Mouse (Mus musculus) C2C12 (cell line): ENCODE measurements around the gene Lrch1. TPM values are rescaled to one million over a fixed set of nuclear protein-coding genes. Genes with fewer than 3 reads are reported as not detected.

Source experiments
- H3K27me3 ChIP-seq: one replicate; pipeline ENCODE4 v1.6.1; 2011; ENCODE audit not compliant: control insufficient read depth, insufficient read depth, insufficient read length
- H3K36me3 ChIP-seq: one replicate; pipeline ENCODE4 v1.6.1; 2011; ENCODE audit not compliant: control insufficient read depth, insufficient read depth
- H3K4me3 ChIP-seq: one replicate; pipeline ENCODE4 v1.5.1; 2011; ENCODE audit warnings: mild to moderate bottlenecking, control low read depth; ENCODE audit not compliant: poor library complexity, insufficient read depth, severe bottlenecking
- H3K79me2 ChIP-seq: one replicate; pipeline ENCODE4 v1.6.1; 2011; ENCODE audit not compliant: control insufficient read depth, insufficient read depth
- H3K79me3 ChIP-seq: one replicate; pipeline ENCODE4 v1.6.1; 2011; ENCODE audit warnings: low read depth, control low read depth
- H3ac ChIP-seq: one replicate; pipeline ENCODE3; 2011; ENCODE audit warnings: low read depth; ENCODE audit not compliant: control insufficient read depth, insufficient read length
- CEBPB ChIP-seq: IDR thresholded peaks from one replicate; pipeline ENCODE4 v1.6.1; 2011; ENCODE audit warnings: low read depth, mild to moderate bottlenecking, control low read depth, moderate library complexity
- CTCF ChIP-seq: IDR thresholded peaks from one replicate; pipeline ENCODE4 v1.5.1; 2011; ENCODE audit not compliant: control insufficient read depth, insufficient read depth, insufficient read length
- FOSL1 ChIP-seq: IDR thresholded peaks from one replicate; pipeline ENCODE4 v1.8.0; 2011; ENCODE audit warnings: mild to moderate bottlenecking, low read length; ENCODE audit not compliant: poor library complexity, insufficient read depth, severe bottlenecking
- MAX ChIP-seq: IDR thresholded peaks from one replicate; pipeline ENCODE4 v1.6.1; 2011; ENCODE audit warnings: mild to moderate bottlenecking, control low read depth
- MYOD1 ChIP-seq: IDR thresholded peaks from one replicate; pipeline ENCODE4 v1.6.1; 2011; ENCODE audit warnings: low read depth; ENCODE audit not compliant: control insufficient read depth, insufficient read length
- MYOG ChIP-seq: IDR thresholded peaks from one replicate; pipeline ENCODE4 v1.6.1; 2011; ENCODE audit not compliant: control insufficient read depth, insufficient read length; ENCODE audit errors: extremely low read depth
- USF1 ChIP-seq: IDR thresholded peaks from one replicate; pipeline ENCODE4 v1.6.1; 2011; ENCODE audit warnings: low read depth, mild to moderate bottlenecking, control low read depth, moderate library complexity
- polyA plus RNA-seq: library from polyadenylated mRNA; unstranded; fragments of >200 nt; fragmentation: generic; extraction: Trizol; gene quantifications from one replicate; pipeline ENCODE4 v1.2.1, GENCODE M21; 2012; ENCODE audit warnings: missing spikeins

The Lrch1 gene
- polyA plus RNA-seq, 1 experiment, result 5.0 TPM

DNA sequence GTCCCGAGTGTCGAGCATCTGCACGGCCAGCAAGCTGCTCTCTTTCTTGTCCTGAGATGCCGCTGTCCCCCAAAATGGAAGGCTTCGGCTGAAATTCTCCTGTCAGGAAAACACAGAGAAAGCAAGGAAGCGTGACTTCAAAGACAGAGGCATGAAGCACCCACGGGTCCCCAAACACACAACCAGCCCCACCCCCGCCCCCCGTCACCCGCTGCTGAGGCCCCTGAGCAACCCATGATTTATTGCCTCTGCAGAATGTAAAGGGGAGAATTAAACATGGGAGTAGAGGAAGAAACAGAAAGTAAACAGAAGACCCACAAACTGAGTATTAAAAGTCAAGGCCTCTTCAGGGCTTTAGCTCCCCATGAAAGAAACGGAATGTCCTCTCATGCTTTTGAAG lies 136.1 kb downstream of the Lrch1 start:
- no peak overlapping the region for H3ac ChIP-seq
- TF ChIP-seq MYOG, result no peak
- no peaks in the 10 kb centered on the region for H3K79me3 ChIP-seq
- peaks cover 17% of the 10 kb centered on the region for H3K36me3 ChIP-seq
- H3K27me3 ChIP-seq, result no peaks in the 10 kb centered on the region
- no peak overlapping the region for H3K4me3 ChIP-seq
- H3K79me2 ChIP-seq, result no peaks in the 10 kb centered on the region

DNA sequence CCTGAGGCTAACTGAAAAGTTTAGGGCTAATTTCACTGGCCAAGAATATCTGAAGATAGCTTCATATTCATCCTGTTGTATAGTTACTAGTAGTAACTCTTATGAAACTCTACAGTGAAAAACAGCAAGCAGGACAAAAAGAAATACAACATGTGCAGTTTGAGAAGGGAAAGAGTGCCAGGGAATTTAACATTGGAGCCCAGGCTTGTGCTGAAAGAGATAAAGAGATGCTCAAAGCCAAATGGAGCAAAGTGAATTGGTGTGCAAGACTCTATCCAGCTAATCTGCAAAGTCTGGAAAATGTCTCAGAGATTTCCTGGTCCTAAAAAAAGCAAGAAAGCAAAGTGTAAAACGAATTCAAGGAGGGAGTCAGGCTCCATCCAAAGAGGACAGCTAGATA lies 145.7 kb downstream of the Lrch1 start:
- no peaks in the 10 kb centered on the region for H3K79me3 ChIP-seq
- H3K36me3 ChIP-seq, result peaks cover 8% of the 10 kb centered on the region
- no peak for TF ChIP-seq MAX
- TF ChIP-seq MYOD1, result no peak
- TF ChIP-seq FOSL1, result no peak
- no peak for TF ChIP-seq USF1
- TF ChIP-seq MYOG, result no peak
- no peak for TF ChIP-seq CEBPB
- no peak for TF ChIP-seq CTCF
- no peaks in the 10 kb centered on the region for H3K27me3 ChIP-seq
- no peak overlapping the region for H3K4me3 ChIP-seq
- no peaks in the 10 kb centered on the region for H3K79me2 ChIP-seq
- H3ac ChIP-seq, result no peak overlapping the region

DNA sequence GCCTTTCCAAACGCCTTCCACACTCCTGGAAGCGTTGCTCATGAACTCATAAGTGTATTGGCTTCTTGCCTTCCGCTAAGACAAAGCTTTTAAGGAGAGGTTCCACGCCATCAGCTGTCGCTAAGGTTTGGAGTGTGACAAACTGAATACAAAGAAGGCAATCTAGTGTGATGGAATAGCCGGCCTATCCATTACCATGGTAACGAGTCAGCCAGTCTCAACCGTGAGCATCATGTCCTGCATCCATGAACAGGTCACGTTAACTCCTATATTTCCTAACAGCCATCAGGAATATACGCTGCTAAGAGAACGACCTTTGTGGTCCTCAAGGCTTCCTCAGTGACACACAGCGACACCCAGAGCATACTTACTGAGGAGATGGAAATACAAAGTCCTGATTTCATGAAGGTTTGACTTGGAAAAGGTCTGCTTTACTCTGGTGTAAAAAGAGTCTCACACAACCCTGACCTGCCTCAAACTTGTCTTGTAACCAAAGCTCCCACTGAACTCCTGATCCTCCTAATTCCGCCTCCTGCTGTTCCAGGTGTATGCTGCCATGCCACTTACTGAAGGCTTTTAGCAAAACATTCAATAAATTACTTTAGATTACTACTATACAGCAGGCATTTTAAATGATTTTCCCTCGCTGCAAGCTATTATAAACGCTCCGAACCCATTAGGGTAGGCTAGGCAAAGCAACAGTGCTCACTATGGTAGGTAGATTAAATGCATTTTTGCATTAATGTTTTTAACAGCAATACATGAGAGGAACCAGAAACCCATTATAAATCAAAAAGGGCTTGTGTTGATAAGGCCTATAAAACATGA lies 149.4 kb downstream of the Lrch1 start:
- H3K36me3 ChIP-seq, result no peaks in the 10 kb centered on the region
- no peak overlapping the region for H3K4me3 ChIP-seq
- no peak for TF ChIP-seq MAX
- no peak for TF ChIP-seq CEBPB
- no peak for TF ChIP-seq MYOG
- TF ChIP-seq FOSL1, result no peak
- H3ac ChIP-seq, result no peak overlapping the region
- no peaks in the 10 kb centered on the region for H3K79me2 ChIP-seq
- H3K79me3 ChIP-seq, result no peaks in the 10 kb centered on the region
- no peaks in the 10 kb centered on the region for H3K27me3 ChIP-seq

DNA sequence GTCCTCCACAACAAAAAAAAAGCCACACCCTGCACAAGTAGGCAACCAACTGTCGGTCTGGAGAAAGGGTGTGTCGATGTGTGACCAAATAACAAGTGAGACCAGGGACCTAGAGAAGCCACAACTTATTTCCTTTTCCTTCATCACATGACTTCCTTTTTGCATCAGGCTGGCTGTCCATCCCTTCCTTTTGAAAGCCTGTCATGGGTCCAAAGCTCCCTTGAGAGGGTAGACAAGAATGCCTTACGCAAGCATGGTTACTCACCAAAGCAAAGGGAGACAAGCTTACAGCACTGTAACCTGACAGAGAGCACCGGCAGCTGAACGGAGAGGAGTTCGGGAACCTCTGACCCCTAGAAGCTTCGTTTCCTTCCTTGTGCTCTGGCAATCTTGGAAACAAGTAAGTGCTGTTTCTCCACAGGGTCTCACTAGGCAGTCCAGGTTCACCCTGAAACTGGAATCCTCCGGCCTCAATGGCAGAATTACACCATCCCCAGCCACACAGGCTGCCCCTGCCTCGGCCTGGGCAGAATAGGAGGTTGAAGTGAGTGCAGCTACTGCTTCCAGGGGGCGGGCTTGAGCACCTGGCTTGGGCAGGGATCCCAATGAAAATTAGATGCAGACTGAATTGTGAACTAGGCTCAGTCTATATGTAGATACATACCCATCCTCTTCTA lies 150.2 kb downstream of the Lrch1 start:
- no peaks in the 10 kb centered on the region for H3K36me3 ChIP-seq

DNA sequence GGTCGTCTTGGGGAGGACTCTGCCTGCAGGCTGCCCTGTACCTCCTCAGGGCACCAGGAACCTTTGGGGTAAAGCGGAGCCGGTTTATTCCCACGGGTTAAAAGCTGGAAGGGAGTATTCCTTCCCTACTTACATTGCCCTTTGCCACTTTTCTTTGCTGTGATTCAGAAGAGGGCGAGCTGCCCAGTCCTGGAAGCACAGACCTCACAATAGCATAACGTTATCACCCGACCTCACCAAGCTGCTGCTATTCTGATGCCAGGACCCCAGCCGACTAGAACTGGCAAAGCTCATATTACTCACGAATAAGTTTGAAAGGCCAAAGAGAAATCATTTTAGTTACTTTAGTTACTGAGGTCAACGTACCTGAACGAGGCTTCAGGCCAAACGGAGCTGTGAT lies 152.7 kb downstream of the Lrch1 start:
- TF ChIP-seq USF1 (no peak), MYOD1 (no peak), MAX (no peak), FOSL1 (no peak), MYOG (no peak), CTCF (no peak), CEBPB (no peak)
- no peaks in the 10 kb centered on the region for H3K79me3 ChIP-seq
- no peak overlapping the region for H3K4me3 ChIP-seq
- no peaks in the 10 kb centered on the region for H3K27me3 ChIP-seq
- H3K36me3 ChIP-seq, result no peaks in the 10 kb centered on the region
- no peaks in the 10 kb centered on the region for H3K79me2 ChIP-seq
- no peak overlapping the region for H3ac ChIP-seq

More for the DNA sequence above, 150.2 kb downstream of the Lrch1 start:
- no peak overlapping the region for H3K4me3 ChIP-seq
- H3K79me3 ChIP-seq, result no peaks in the 10 kb centered on the region
- H3K79me2 ChIP-seq, result no peaks in the 10 kb centered on the region
- TF ChIP-seq MYOD1 (no peak), USF1 (no peak), MYOG (no peak), CEBPB (no peak), FOSL1 (no peak), CTCF (no peak)
- no peaks in the 10 kb centered on the region for H3K27me3 ChIP-seq
- H3ac ChIP-seq, result no peak overlapping the region

DNA sequence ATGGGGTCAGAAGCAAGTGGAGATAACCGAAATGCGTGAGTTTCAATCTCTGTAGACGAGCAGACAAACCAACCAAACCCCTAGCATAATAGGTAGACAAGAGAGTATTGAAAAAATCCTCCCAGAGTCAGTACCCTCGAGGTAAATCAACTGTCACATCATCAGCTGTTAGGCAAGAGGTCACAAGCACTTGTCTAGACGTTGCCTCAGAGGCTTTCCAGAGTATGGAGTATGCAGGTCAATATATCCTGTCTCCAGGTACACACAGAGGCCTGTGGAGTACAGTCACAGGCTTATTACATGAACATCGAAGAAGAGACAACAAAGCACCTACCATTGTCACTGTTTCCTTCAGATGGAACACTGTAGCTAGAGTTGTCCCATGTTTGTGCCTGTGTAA lies 154.9 kb downstream of the Lrch1 start:
- TF ChIP-seq MAX (no peak), FOSL1 (no peak), MYOG (no peak), MYOD1 (no peak), CTCF (no peak), CEBPB (no peak), USF1 (no peak)

More for the DNA sequence above, 154.9 kb downstream of the Lrch1 start:
- H3K79me3 ChIP-seq, result no peaks in the 10 kb centered on the region
- no peaks in the 10 kb centered on the region for H3K36me3 ChIP-seq
- no peaks in the 10 kb centered on the region for H3K27me3 ChIP-seq
- H3K79me2 ChIP-seq, result no peaks in the 10 kb centered on the region
- H3K4me3 ChIP-seq, result no peak overlapping the region
- no peak overlapping the region for H3ac ChIP-seq
